Mouse (Mus musculus) Patski (cell line): ENCODE results near the gene Map3k19. TPM values are rescaled to one million over a fixed set of nuclear protein-coding genes. Genes with fewer than 3 reads are reported as not detected.

Experiments used
- ATAC-seq: fragments of 100-300 bp; one replicate; pipeline ENCODE4 v1.8.0; 2021
- CTCF ChIA-PET: fragments of 350-600 bp; sonication (Branson Sonifier 250); formaldehyde crosslinking; loops from one replicate; lab custom pipeline; 2022; ENCODE audit warnings: inconsistent platforms; lab: Charles Lee
- POLR2A ChIA-PET: fragments of 350-600 bp; sonication (Branson Sonifier 250); formaldehyde crosslinking; loops from one replicate; lab custom pipeline; 2022; ENCODE audit warnings: antibody characterized with exemption, inconsistent platforms; lab: Charles Lee
- DNase-seq: peaks from one replicate; pipeline ENCODE4 v3.0.0-alpha.2; 2011; ENCODE audit warnings: low read depth, low spot score
- H3K27me3 ChIP-seq: fragments of 371-371 bp; one replicate; pipeline ENCODE4 v1.5.1; 2021
- CTCF ChIP-seq: fragments of 100-300 bp; IDR thresholded peaks from one replicate; pipeline ENCODE4 v1.5.1; 2021
- in situ Hi-C: fragments of 300-500 bp; cut with MboI; formaldehyde crosslinking; loops from 3 replicates; pipeline ENCODE4 v1.11.1; 2018; ENCODE audit warnings: low pct_unique_long_range_greater_than_20kb, mixed read lengths
- polyA plus RNA-seq: library from polyadenylated mRNA; unstranded; gene quantifications from one replicate; pipeline ENCODE4 v1.2.3, GENCODE M21; 2021

Map3k19 gene
- polyA plus RNA-seq, 1 experiment from 2014 or later, result not detected

- no peaks in the 10 kb centered on the region for H3K27me3 ChIP-seq
- CTCF ChIA-PET, result interaction anchor here (1.2 kb wide), 1 partner anchor 18 kb away, joined by 3 read pairs; no protein-coding TSS in a partner anchor
- TF ChIP-seq CTCF, result no peak
- POLR2A ChIA-PET, result no interaction called here
- DNase-seq, result no peak
- ATAC-seq, result no peak
- in situ Hi-C loops, result no loop called here
Measured at GRCm38 (mm10) chr1:127808671-127809070, 46.2 kb downstream of the Map3k19 start.

- ChIA-PET CTCF (interaction anchor here (1.3 kb wide), 1 partner anchor 11 kb away, joined by 3 read pairs; no protein-coding TSS in a partner anchor), POLR2A (interaction anchor here (0.8 kb wide), 1 partner anchor 15 kb away, joined by 3 read pairs; no protein-coding TSS in a partner anchor)
- no peaks in the 10 kb centered on the region for H3K27me3 ChIP-seq
- in situ Hi-C loops, result no loop called here
- no peak for DNase-seq
- no peak for ATAC-seq
- TF ChIP-seq CTCF, result no peak
Measured at GRCm38 (mm10) chr1:127802916-127803315, 51.9 kb downstream of the Map3k19 start.

- ChIA-PET CTCF (no interaction called here), POLR2A (no interaction called here)
- DNase-seq (no peak), ATAC-seq (no peak)
- in situ Hi-C loops, result no loop called here
- no peaks in the 10 kb centered on the region for H3K27me3 ChIP-seq
- no peak for TF ChIP-seq CTCF
Measured at GRCm38 (mm10) chr1:127796752-127797151, 58.1 kb downstream of the Map3k19 start.

GRCm38 (mm10) chr1:127796341-127796740 lies 58.5 kb downstream of the Map3k19 start:
- ATAC-seq (no peak), DNase-seq (no peak)
- no peak for TF ChIP-seq CTCF
- no peaks in the 10 kb centered on the region for H3K27me3 ChIP-seq
- POLR2A ChIA-PET, result no interaction called here
- CTCF ChIA-PET, result no interaction called here
- in situ Hi-C loops, result no loop called here

GRCm38 (mm10) chr1:127795087-127795769 lies 59.6 kb downstream of the Map3k19 start:
- ChIA-PET POLR2A (interaction anchor here (1.0 kb wide), 1 partner anchor 10 kb away, joined by 3 read pairs; no protein-coding TSS in a partner anchor), CTCF (interaction anchor here (0.6 to 1.5 kb wide), 2 partner anchors 15 to 352 kb away, joined by 3 to 4 read pairs; no protein-coding TSS in a partner anchor)
- no peak for DNase-seq
- ATAC-seq, result no peak
- no peak for TF ChIP-seq CTCF
- H3K27me3 ChIP-seq, result no peaks in the 10 kb centered on the region
- in situ Hi-C loops, result no loop called here

- H3K27me3 ChIP-seq, result no peaks in the 10 kb centered on the region
- TF ChIP-seq CTCF, result no peak
- CTCF ChIA-PET, result interaction anchor here (1.5 kb wide), 1 partner anchor 13 kb away, joined by 4 read pairs; no protein-coding TSS in a partner anchor
- ATAC-seq (no peak), DNase-seq (no peak)
- in situ Hi-C loops, result no loop called here
- POLR2A ChIA-PET, result no interaction called here
Measured at GRCm38 (mm10) chr1:127793459-127793858, 61.4 kb downstream of the Map3k19 start.

- CTCF ChIA-PET, result interaction anchor here (3.9 kb wide), 1 partner anchor 11 kb away, joined by 16 read pairs; no protein-coding TSS in a partner anchor
Measured at GRCm38 (mm10) chr1:127788943-127789342, 65.9 kb downstream of the Map3k19 start.

GRCm38 (mm10) chr1:127785882-127786281 lies 68.9 kb downstream of the Map3k19 start:
- TF ChIP-seq CTCF, result no peak
- ATAC-seq (no peak), DNase-seq (no peak)
- ChIA-PET CTCF (interaction anchor here (1.2 to 3.9 kb wide), 2 partner anchors 8 to 16 kb away, joined by 3 to 16 read pairs; no protein-coding TSS in a partner anchor), POLR2A (interaction anchor here (1.1 kb wide), 1 partner anchor 12 kb away, joined by 4 read pairs; the partner anchor contains the start of gene Ccnt2)
- H3K27me3 ChIP-seq, result no peaks in the 10 kb centered on the region
- in situ Hi-C loops, result no loop called here

More at GRCm38 (mm10) chr1:127788943-127789342, 65.9 kb downstream of the Map3k19 start:
- no peak for ATAC-seq
- no peak for TF ChIP-seq CTCF
- H3K27me3 ChIP-seq, result no peaks in the 10 kb centered on the region
- no peak for DNase-seq
- in situ Hi-C loops, result no loop called here
- POLR2A ChIA-PET, result no interaction called here

- no peaks in the 10 kb centered on the region for H3K27me3 ChIP-seq
- DNase-seq (no peak), ATAC-seq (no peak)
- TF ChIP-seq CTCF, result no peak
- in situ Hi-C loops, result no loop called here
- ChIA-PET POLR2A (interaction anchor here (0.6 to 0.7 kb wide), 2 partner anchors 471 to 850 kb away, joined by 3 to 5 read pairs; no protein-coding TSS in a partner anchor), CTCF (no interaction called here)
Measured at GRCm38 (mm10) chr1:127783862-127784261, 71.0 kb downstream of the Map3k19 start.

GRCm38 (mm10) chr1:127780849-127781248 lies 74.0 kb downstream of the Map3k19 start:
- TF ChIP-seq CTCF, result no peak
- no peak for DNase-seq
- ATAC-seq, result no peak
- POLR2A ChIA-PET, result no interaction called here
- CTCF ChIA-PET, result interaction anchor here (0.9 to 1.0 kb wide), 2 partner anchors 13 to 46 kb away, joined by 3 to 4 read pairs; no protein-coding TSS in a partner anchor
- in situ Hi-C loops, result no loop called here
- no peaks in the 10 kb centered on the region for H3K27me3 ChIP-seq

- DNase-seq (no peak), ATAC-seq (no peak)
- no peak for TF ChIP-seq CTCF
- ChIA-PET CTCF (interaction anchor here (1.0 kb wide), 1 partner anchor 14 kb away, joined by 4 read pairs; no protein-coding TSS in a partner anchor), POLR2A (no interaction called here)
- in situ Hi-C loops, result no loop called here
- no peaks in the 10 kb centered on the region for H3K27me3 ChIP-seq
Measured at GRCm38 (mm10) chr1:127780142-127780541, 74.7 kb downstream of the Map3k19 start.
